Mouse (Mus musculus) hindbrain, embryonic 15.5 days (tissue): ENCODE data around the gene H2-Q7. TPM values are rescaled to one million over a fixed set of nuclear protein-coding genes. Genes with fewer than 3 reads are reported as not detected.
"Not testable (repeated sequence)": the region's sequence is repeated elsewhere in the genome, so short reads cannot be mapped to it uniquely, and the experiment has no call there.

ENCODE experiments used
- ATAC-seq: fragments of 200-750 bp; cut with Nextera tagmentation; 2 replicates; pipeline ENCODE4 v1.8.0; 2017; ENCODE audit warnings: low read depth, moderate number of reproducible peaks, moderate TSS enrichment; ENCODE audit not compliant: low FRiP score
- H3K27ac ChIP-seq: fragments of 300-500 bp; sonication (generic); replicated peaks from 2 replicates; pipeline ENCODE4 v1.5.1; 2015; ENCODE audit warnings: mild to moderate bottlenecking, inconsistent platforms
- H3K27me3 ChIP-seq: fragments of 300-500 bp; sonication (generic); 2 replicates; pipeline ENCODE4 v1.6.1; 2015; ENCODE audit warnings: control low read depth, inconsistent platforms
- H3K36me3 ChIP-seq: fragments of 300-500 bp; sonication (generic); 2 replicates; pipeline ENCODE4 v1.6.1; 2015; ENCODE audit warnings: control low read depth, inconsistent platforms
- H3K4me1 ChIP-seq: fragments of 300-500 bp; sonication (generic); replicated peaks from 2 replicates; pipeline ENCODE4 v1.6.1; 2015; ENCODE audit warnings: control low read depth, inconsistent platforms
- H3K4me2 ChIP-seq: fragments of 300-500 bp; sonication (generic); 2 replicates; pipeline ENCODE4 v1.6.1; 2015; ENCODE audit warnings: moderate library complexity, mild to moderate bottlenecking, inconsistent platforms
- H3K4me3 ChIP-seq: fragments of 300-500 bp; sonication (generic); 2 replicates; pipeline ENCODE4 v1.5.1; 2015; ENCODE audit warnings: mild to moderate bottlenecking, inconsistent platforms
- H3K9ac ChIP-seq: fragments of 300-500 bp; sonication (generic); 2 replicates; pipeline ENCODE4 v1.6.1; 2015; ENCODE audit warnings: inconsistent platforms
- H3K9me3 ChIP-seq: fragments of 300-500 bp; sonication (generic); 2 replicates; pipeline ENCODE4 v1.6.1; 2016; ENCODE audit warnings: control low read depth, inconsistent platforms
- WGBS: fragments of 180-500 bp; shearing (Covaris S2); methylation state at CpG from one replicate; pipeline ENCODE4 v1.1.7; 2015; 5-methylcytosine and 5-hydroxymethylcytosine counted together
- polyA plus RNA-seq: library from polyadenylated mRNA; unstranded; fragments of >200 nt; fragmentation: Nextera tagmentation; extraction: Ambion mirVana; gene quantifications from 2 replicates; pipeline ENCODE4 v1.2.1, GENCODE M21; 2015

Gene H2-Q7
- polyA plus RNA-seq, 1 experiment from 2014 or later, result 4.1 TPM

GRCm38 (mm10) chr17:35423131-35423810 lies 15.7 kb upstream of the H2-Q7 start:
- not testable (repeated sequence) for ATAC-seq, H3K36me3 ChIP-seq, H3K4me1 ChIP-seq, H3K27ac ChIP-seq, H3K9ac ChIP-seq, H3K4me3 ChIP-seq, H3K9me3 ChIP-seq, H3K4me2 ChIP-seq
- H3K27me3 ChIP-seq, result peaks cover 26% of the 10 kb centered on the region
- 79% methylated on average over 3 of the region's 3 CpGs for WGBS

DNA sequence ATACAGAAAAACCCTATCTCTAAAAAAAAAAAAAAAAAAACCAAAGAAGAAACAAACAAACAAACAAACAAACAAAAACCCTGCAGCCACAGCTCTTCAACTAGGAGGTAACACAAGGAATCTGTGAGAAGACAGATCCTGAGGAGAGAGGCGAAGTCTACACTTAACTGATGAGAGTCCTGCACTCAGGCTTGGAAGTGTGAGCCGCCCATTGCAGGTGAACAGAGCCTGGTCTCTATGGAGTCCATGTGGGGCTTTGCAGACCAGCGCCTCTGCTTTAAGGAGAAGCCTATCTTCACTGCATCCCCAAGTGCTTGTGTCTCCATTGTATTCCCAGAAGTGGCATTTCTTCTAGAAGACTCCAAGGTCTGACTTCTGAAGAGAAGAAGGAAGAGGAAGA lies 14.8 kb upstream of the H2-Q7 start:
- WGBS, result 86% methylated on average over 3 of the region's 3 CpGs
- H3K27me3 ChIP-seq, result peaks cover 26% of the 10 kb centered on the region
- not testable (repeated sequence) for H3K4me2 ChIP-seq, H3K4me1 ChIP-seq, ATAC-seq, H3K9me3 ChIP-seq, H3K27ac ChIP-seq, H3K36me3 ChIP-seq, H3K9ac ChIP-seq, H3K4me3 ChIP-seq

DNA sequence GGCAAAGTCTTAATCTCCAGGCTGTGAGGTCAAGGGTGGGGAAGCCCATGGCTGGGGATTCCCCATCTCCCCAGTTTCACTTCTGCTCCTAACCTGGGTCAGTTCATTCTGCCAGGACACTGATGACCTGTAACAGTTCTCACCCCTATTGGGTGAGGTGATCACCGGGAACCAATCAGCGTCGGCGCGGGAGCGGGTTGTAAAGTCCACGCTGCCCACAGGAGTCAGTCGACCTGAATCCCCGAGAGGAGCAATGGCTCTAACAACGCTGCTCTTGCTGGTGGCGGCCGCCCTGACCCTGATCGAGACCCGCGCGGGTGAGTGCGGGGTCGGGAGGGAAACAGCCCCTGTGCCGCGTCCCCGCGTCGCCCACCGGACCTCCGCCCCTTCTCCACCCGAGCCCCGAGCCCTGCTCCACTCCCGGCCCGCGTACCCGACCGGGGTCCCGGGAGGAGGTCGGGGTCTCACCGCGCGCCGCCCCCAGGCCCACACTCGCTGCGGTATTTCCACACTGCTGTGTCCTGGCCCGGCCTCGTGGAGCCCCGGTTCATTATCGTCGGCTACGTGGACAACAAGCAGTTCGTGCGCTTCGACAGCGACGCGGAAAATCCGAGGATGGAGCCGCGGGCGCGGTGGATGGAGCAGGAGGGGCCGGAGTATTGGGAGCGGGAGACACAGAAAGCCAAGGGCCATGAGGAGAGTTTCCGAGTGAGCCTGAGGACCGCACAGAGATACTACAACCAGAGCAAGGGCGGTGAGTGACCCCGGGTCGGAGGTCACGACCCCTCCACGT lies 14.1 kb upstream of the H2-Q7 start, which contains the start of gene H2-Q6:
H2-Q6 (plus strand) TSS at position 227 of the 793 bp plus-strand sequence.
- Histone ChIP-seq H3K4me2 (peak within 1 kb of the TSS; percentile 72), H3K4me3 (peak within 1 kb of the TSS; percentile 40), H3K9ac (0 out of 2 replicates have a peak within 1 kb of the TSS, but pooled peaks have one; percentile 0), H3K27me3 (peaks cover 26% of the 10 kb centered on the region)
- peak; percentile 60; the same call in 1 of the 2 replicates for ATAC-seq
- 2% methylated on average over 53 of the region's 66 CpGs for WGBS
- H3K4me1 ChIP-seq, H3K36me3 ChIP-seq, H3K9me3 ChIP-seq, H3K27ac ChIP-seq: not testable (repeated sequence)

DNA sequence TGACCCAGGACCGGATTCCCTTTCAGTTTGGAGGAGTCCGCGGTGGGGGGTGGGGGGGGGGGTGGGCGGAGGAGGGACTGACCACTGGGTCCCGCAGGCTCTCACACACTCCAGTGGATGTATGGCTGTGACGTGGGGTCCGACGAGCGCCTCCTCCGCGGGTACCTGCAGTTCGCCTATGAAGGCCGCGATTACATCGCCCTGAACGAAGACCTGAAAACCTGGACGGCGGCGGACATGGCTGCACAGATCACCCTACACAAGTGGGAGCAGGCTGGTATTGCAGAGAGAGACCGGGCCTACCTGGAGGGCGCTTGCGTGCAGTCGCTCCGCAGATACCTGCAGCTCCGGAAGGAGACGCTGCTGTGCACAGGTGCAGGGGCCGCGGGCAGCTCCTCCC lies 13.5 kb upstream of the H2-Q7 start:
- peak; percentile 42; the same call in 1 of the 2 replicates for ATAC-seq
- peak overlapping the region; percentile 72 for H3K4me2 ChIP-seq
- H3K36me3 ChIP-seq, H3K4me1 ChIP-seq, H3K27ac ChIP-seq, H3K9me3 ChIP-seq, H3K9ac ChIP-seq: not testable (repeated sequence)
- peaks cover 26% of the 10 kb centered on the region for H3K27me3 ChIP-seq
- 17% methylated on average over 27 of the region's 28 CpGs for WGBS
- H3K4me3 ChIP-seq, result peak overlapping the region; percentile 40

GRCm38 (mm10) chr17:35428883-35429282 lies 10.1 kb upstream of the H2-Q7 start:
- ATAC-seq, H3K4me3 ChIP-seq, H3K27ac ChIP-seq, H3K9me3 ChIP-seq, H3K36me3 ChIP-seq, H3K9ac ChIP-seq, H3K4me1 ChIP-seq, H3K4me2 ChIP-seq: not testable (repeated sequence)
- peaks cover 16% of the 10 kb centered on the region for H3K27me3 ChIP-seq
- WGBS, result 93% methylated on average over 6 of the region's 6 CpGs

GRCm38 (mm10) chr17:35430671-35431070 lies 8.3 kb upstream of the H2-Q7 start:
- WGBS, result 87% methylated on average over 6 of the region's 6 CpGs
- H3K4me2 ChIP-seq, H3K36me3 ChIP-seq, H3K4me3 ChIP-seq, ATAC-seq, H3K27me3 ChIP-seq, H3K9ac ChIP-seq, H3K27ac ChIP-seq, H3K9me3 ChIP-seq, H3K4me1 ChIP-seq: not testable (repeated sequence)

- not testable (repeated sequence) for ATAC-seq, H3K4me1 ChIP-seq, H3K27me3 ChIP-seq, H3K36me3 ChIP-seq, H3K4me3 ChIP-seq, H3K4me2 ChIP-seq, H3K27ac ChIP-seq, H3K9ac ChIP-seq, H3K9me3 ChIP-seq
- 87% methylated on average over 3 of the region's 3 CpGs for WGBS
Measured at GRCm38 (mm10) chr17:35432167-35432566, 6.8 kb upstream of the H2-Q7 start.

DNA sequence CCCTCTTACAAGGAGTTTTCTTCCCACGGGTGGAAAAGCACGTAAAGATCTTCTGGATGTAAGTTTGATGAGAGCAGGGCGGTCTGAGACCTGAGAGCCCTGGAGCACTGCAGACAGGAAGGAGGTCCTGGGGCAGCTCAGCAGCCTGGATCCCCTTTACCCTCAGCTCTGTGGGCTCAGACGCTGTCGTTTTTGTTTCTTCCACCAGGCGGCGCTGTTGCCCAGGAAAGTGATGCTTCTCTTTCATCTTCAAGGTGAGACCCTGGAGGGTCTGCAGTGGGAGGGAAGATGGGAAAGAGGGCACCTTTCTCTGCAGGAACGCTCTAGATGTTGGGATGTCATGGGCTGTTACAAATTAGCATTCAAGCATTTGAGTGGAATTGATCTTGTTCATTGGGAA lies 4.1 kb upstream of the H2-Q7 start:
- not testable (repeated sequence) for H3K36me3 ChIP-seq, H3K9me3 ChIP-seq, H3K9ac ChIP-seq, ATAC-seq, H3K27ac ChIP-seq, H3K4me2 ChIP-seq, H3K4me3 ChIP-seq, H3K4me1 ChIP-seq, H3K27me3 ChIP-seq
- WGBS, result 11% methylated on average over 8 of the region's 8 CpGs

- H3K9ac ChIP-seq, H3K4me1 ChIP-seq, H3K27ac ChIP-seq, ATAC-seq, H3K36me3 ChIP-seq, H3K9me3 ChIP-seq, H3K4me3 ChIP-seq, H3K4me2 ChIP-seq: not testable (repeated sequence)
- H3K27me3 ChIP-seq, result peaks cover 10% of the 10 kb centered on the region; the same call in 1 of the 2 replicates
- 80% methylated on average over 3 of the region's 3 CpGs for WGBS
Measured at GRCm38 (mm10) chr17:35435577-35435976, 3.4 kb upstream of the H2-Q7 start.

DNA sequence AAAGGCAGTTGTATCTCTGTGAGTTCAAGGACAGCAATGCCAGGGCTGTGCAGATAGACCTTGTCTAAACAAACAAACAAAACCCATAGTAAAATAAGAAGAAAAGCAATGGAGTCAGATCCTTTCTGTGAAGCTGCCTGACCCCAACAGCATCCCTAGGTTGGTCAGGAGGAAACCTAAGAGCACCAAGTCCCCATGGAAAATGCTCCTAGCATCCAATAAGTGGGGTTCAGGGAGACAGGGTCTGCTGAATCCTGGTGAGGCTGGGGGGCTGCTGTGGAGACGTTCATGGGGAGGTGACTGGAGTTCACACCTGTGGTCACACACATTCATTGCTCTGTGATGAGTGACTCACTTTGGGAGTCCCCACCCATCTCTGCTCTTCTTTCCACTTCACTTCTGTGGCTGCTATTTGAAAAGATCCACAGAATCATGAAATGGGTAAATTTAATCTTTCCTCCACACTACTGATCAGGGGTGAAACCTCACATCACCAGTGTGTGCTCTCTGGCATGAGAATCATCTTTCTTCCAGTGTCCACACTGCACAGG lies 1.5 kb upstream of the H2-Q7 start:
- ATAC-seq, result not testable (repeated sequence)
- 79% methylated on average over 1 of the region's 1 CpGs for WGBS

DNA sequence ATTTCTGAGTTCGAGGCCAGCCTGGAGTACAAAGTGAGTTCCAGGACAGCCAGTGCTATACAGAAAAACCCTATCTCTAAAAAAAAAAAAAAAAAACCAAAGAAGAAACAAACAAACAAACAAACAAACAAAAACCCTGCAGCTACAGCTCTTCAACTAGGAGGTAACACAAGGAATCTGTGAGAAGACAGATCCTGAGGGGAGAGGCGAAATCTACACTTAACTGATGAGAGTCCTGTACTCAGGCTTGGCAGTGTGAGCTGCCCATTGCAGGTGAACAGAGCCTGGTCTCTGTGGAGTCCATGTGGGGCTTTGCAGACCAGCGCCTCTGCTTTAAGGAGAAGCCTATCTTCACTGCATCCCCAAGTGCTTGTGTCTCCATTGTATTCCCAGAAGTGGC lies 560 bp upstream of the H2-Q7 start:
- H3K4me2 ChIP-seq, H3K4me3 ChIP-seq, H3K36me3 ChIP-seq, ATAC-seq, H3K4me1 ChIP-seq, H3K27ac ChIP-seq, H3K9me3 ChIP-seq, H3K9ac ChIP-seq: not testable (repeated sequence)
- H3K27me3 ChIP-seq, result peaks cover 10% of the 10 kb centered on the region; the same call in 1 of the 2 replicates
- WGBS, result 91% methylated on average over 3 of the region's 3 CpGs

More for the DNA sequence above, 1.5 kb upstream of the H2-Q7 start:
- not testable (repeated sequence) for H3K4me2 ChIP-seq, H3K9me3 ChIP-seq, H3K4me3 ChIP-seq, H3K9ac ChIP-seq, H3K36me3 ChIP-seq, H3K4me1 ChIP-seq, H3K27ac ChIP-seq
- peaks cover 10% of the 10 kb centered on the region; the same call in 1 of the 2 replicates for H3K27me3 ChIP-seq

DNA sequence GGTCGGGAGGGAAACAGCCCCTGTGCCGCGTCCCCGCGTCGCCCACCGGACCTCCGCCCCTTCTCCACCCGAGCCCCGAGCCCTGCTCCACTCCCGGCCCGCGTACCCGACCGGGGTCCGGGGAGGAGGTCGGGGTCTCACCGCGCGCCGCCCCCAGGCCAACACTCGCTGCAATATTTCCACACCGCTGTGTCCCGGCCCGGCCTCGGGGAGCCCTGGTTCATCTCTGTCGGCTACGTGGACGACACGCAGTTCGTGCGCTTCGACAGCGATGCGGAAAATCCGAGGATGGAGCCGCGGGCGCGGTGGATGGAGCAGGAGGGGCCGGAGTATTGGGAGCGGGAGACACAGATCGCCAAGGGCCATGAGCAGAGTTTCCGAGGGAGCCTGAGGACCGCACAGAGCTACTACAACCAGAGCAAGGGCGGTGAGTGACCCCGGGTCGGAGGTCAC lies 366 bp downstream of the H2-Q7 start:
- H3K36me3 ChIP-seq, H3K27ac ChIP-seq, H3K9me3 ChIP-seq, H3K4me1 ChIP-seq: not testable (repeated sequence)
- H3K9ac ChIP-seq, result peak overlapping the region; percentile 49
- peak overlapping the region; percentile 46 for H3K4me3 ChIP-seq
- peaks cover 10% of the 10 kb centered on the region; the same call in 1 of the 2 replicates for H3K27me3 ChIP-seq
- peak overlapping the region; percentile 86 for H3K4me2 ChIP-seq
- ATAC-seq, result peak; percentile 76
- 2% methylated on average over 46 of the region's 48 CpGs for WGBS
